In the genomic region with DNA sequence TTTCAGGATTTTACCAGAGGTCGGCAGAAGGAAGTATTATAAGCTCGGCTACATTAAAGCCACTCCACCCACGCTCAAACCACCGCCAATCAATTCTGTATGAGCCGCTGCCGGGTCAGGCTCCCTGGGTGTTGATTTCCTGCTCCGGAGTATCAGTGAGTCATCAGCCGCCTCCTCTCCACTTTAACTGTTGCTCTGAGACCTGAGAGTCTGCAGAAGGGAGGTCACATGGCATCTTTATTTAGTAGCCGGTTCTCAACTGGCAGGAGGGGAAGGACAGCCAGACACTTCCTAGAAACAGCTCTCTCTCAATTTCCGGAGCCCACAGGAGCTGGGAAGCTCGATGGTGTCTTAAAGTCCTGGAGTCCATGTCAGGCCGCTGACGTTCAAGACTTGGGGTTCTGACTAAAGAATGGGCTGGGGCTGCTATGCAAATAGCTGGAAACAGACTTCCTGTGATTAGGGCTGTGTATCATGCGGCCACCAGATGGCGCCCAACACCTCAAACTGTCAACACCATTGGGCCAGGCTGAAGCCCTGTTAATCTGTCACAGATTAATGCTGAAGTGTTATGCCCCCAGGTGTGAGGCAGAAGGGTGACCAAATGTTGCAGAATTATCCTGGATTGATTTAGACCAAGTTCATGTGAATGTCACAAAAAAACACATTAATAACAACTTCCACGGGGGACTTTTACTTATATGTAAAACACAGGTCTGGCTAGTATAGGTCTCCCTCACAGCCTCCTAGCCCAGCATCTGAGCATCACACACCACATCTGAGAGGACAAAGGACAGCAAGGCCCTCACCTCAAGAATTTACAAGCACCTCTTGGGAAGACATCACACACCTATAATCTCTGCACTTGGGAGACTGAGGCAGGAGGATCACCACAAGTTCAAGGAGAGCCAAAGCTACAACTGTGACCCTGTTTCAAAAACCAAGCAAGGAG, we compare ENCODE assay signal across 8 mouse cellular contexts.
DNase-seq lines count a peak whose midpoint lies in the region; ATAC-seq and TF ChIP-seq lines count a peak whose summit lies in the region.

No protein-coding gene starts in this region.

- peak overlapping the region; percentile 53 for H3K9ac ChIP-seq in lung, embryonic 16.5 days (ENCODE audit: low read length)

- H3K9me3 ChIP-seq in lung, embryonic 16.5 days (ENCODE audit: control insufficient read depth, low read length) = no peaks in the 10 kb centered on the region

- DNase-seq in MEL-GATA-1-ER (ENCODE audit: extremely low read depth, low read depth) = peak; percentile 86
- peak; percentile 81 to 84 for DNase-seq in cerebellum, adult 2 months
- peak; percentile 84 for DNase-seq in forelimb bud, embryonic 11.5 days (ENCODE audit: low read depth, low spot score)
- peak; percentile 79 for DNase-seq in layer of hippocampus, adult 9-10 months (ENCODE audit: low spot score)
- peak; percentile 38 for DNase-seq in ovary, postnatal 10 days (ENCODE audit: low spot score)
- DNase-seq in thymus, postnatal 10 days (ENCODE audit: low spot score in 2 of 2) = peak; percentile 52 to 71

- H3K4me2 ChIP-seq in lung, embryonic 16.5 days (ENCODE audit: low read depth, low read length) = peak overlapping the region; percentile 56

- H3K4me1 ChIP-seq in cerebellum, adult 2 months (ENCODE audit: control insufficient read depth, insufficient read depth, low read length) = no peaks in the 10 kb centered on the region
- peaks cover 8% of the 10 kb centered on the region for H3K4me1 ChIP-seq in lung, embryonic 16.5 days (replicated peaks; ENCODE audit: control insufficient read depth, insufficient read depth, low read length)

- peak overlapping the region; percentile 23 for H3K4me3 ChIP-seq in cerebellum, adult 2 months (replicated peaks; ENCODE audit: insufficient read depth, low read depth, low read length)
- H3K4me3 ChIP-seq in lung, embryonic 16.5 days (ENCODE audit: low read length) = peak overlapping the region; percentile 36

- no peaks in the 10 kb centered on the region for H3K27me3 ChIP-seq in cerebellum, adult 2 months (ENCODE audit: control insufficient read depth, insufficient read depth, low read length)
- no peaks in the 10 kb centered on the region for H3K27me3 ChIP-seq in lung, embryonic 16.5 days (ENCODE audit: control insufficient read depth, insufficient read depth, low read depth, low read length)

- WGBS in cerebellum, adult 2 months = 9% methylated on average over 16 of the region's 16 CpGs
- 7% methylated on average over 16 of the region's 16 CpGs for WGBS in lung, embryonic 16.5 days

- H3K27ac ChIP-seq in cerebellum, adult 2 months (ENCODE audit: insufficient read depth, low read length) = no peak overlapping the region
- H3K27ac ChIP-seq in lung, embryonic 16.5 days (ENCODE audit: low read length) = no peak overlapping the region

- peak; percentile 96 for TF ChIP-seq CTCF in cerebellum, adult 2 months (IDR thresholded peaks at IDR 0.05; ENCODE audit: borderline replicate concordance, insufficient read depth, low read depth, low read length)

- H3K36me3 ChIP-seq in lung, embryonic 16.5 days (ENCODE audit: control insufficient read depth, insufficient read depth, low read length) = no peaks in the 10 kb centered on the region

- TF ChIP-seq POLR2A in cerebellum, adult 2 months (IDR thresholded peaks at IDR 0.05; ENCODE audit: borderline replicate concordance, insufficient read depth, low read length) = no peak

- ATAC-seq in hematopoietic stem cell, adult 5-6 weeks (replicated peaks in 1 of 2; ENCODE audit: insufficient read depth in 1 of 2, low FRiP score in 2 of 2, low TSS enrichment in 1 of 2, low read depth in 1 of 2, poor library complexity in 2 of 2, severe bottlenecking in 2 of 2) = peak; percentile 82 to 90
- ATAC-seq in lung, embryonic 16.5 days (ENCODE audit: low read depth) = peak; percentile 87
